Mouse (Mus musculus): Measurements from ENCODE around the gene Tyrobp. TPM values are rescaled to one million over a fixed set of nuclear protein-coding genes. Genes with fewer than 3 reads are reported as not detected.

Tyrobp gene
- 10 to 100 TPM; 20.8 to 20.9 TPM for total RNA-seq (2021)

GRCm38 (mm10) chr7:30413596-30413995 lies at the start of gene Tyrobp:
TSS of gene Tyrobp (plus strand) at chr7:30413760.
- DNase-seq (ENCODE audit: extremely low spot score in 1 of 2, low spot score in 2 of 2) = no peak
- intact Hi-C loops (cut with DNase I) = no loop called here

- no peak for DNase-seq (ENCODE audit: extremely low spot score in 1 of 2, low spot score in 2 of 2)
- intact Hi-C loops (cut with DNase I) = no loop called here
These were observed 46.1 kb upstream of the Tyrobp start for GRCm38 (mm10) chr7:30367466-30367865.

GRCm38 (mm10) chr7:30373501-30373962 lies 40.0 kb upstream of the Tyrobp start:
- intact Hi-C loops (cut with DNase I) = loop anchor here (2.0 kb wide), 1 partner anchor 59 kb away; no protein-coding TSS in a partner anchor
- DNase-seq (ENCODE audit: extremely low spot score in 1 of 2, low spot score in 2 of 2) = peak; percentile 93 to 96

GRCm38 (mm10) chr7:30380061-30380460 lies 33.5 kb upstream of the Tyrobp start:
- intact Hi-C loops (cut with DNase I) = no loop called here
- DNase-seq (ENCODE audit: extremely low spot score in 1 of 2, low spot score in 2 of 2) = no peak

- intact Hi-C loops (cut with DNase I) = no loop called here
- no peak for DNase-seq (ENCODE audit: extremely low spot score in 1 of 2, low spot score in 2 of 2)
These were observed 29.5 kb upstream of the Tyrobp start for GRCm38 (mm10) chr7:30384106-30384505.

GRCm38 (mm10) chr7:30392746-30393520 lies 20.6 kb upstream of the Tyrobp start:
- DNase-seq (ENCODE audit: extremely low spot score in 1 of 2, low spot score in 2 of 2) = no peak
- intact Hi-C loops (cut with DNase I) = no loop called here

GRCm38 (mm10) chr7:30393631-30394030 lies 19.9 kb upstream of the Tyrobp start:
- no peak for DNase-seq (ENCODE audit: extremely low spot score in 1 of 2, low spot score in 2 of 2)
- intact Hi-C loops (cut with DNase I) = no loop called here

GRCm38 (mm10) chr7:30394379-30394778 lies 19.2 kb upstream of the Tyrobp start:
- intact Hi-C loops (cut with DNase I) = no loop called here
- peak; percentile 29 to 40 for DNase-seq (ENCODE audit: extremely low spot score in 1 of 2, low spot score in 2 of 2)

GRCm38 (mm10) chr7:30394871-30395270 lies 18.7 kb upstream of the Tyrobp start:
- DNase-seq (ENCODE audit: extremely low spot score in 1 of 2, low spot score in 2 of 2) = no peak
- intact Hi-C loops (cut with DNase I) = no loop called here

- no peak for DNase-seq (ENCODE audit: extremely low spot score in 1 of 2, low spot score in 2 of 2)
- intact Hi-C loops (cut with DNase I) = no loop called here
These were observed 13.9 kb upstream of the Tyrobp start for GRCm38 (mm10) chr7:30399671-30400070.

GRCm38 (mm10) chr7:30402343-30402742 lies 11.2 kb upstream of the Tyrobp start:
- DNase-seq (ENCODE audit: extremely low spot score in 1 of 2, low spot score in 2 of 2) = no peak
- intact Hi-C loops (cut with DNase I) = no loop called here

GRCm38 (mm10) chr7:30408639-30409038 lies 4.9 kb upstream of the Tyrobp start:
- intact Hi-C loops (cut with DNase I) = no loop called here
- DNase-seq (ENCODE audit: extremely low spot score in 1 of 2, low spot score in 2 of 2) = no peak

GRCm38 (mm10) chr7:30409789-30410188 lies 3.8 kb upstream of the Tyrobp start:
- DNase-seq (ENCODE audit: extremely low spot score in 1 of 2, low spot score in 2 of 2) = no peak

GRCm38 (mm10) chr7:30411023-30411422 lies 2.5 kb upstream of the Tyrobp start:
- DNase-seq (ENCODE audit: extremely low spot score in 1 of 2, low spot score in 2 of 2) = no peak
- intact Hi-C loops (cut with DNase I) = no loop called here

More at GRCm38 (mm10) chr7:30409789-30410188, 3.8 kb upstream of the Tyrobp start:
- intact Hi-C loops (cut with DNase I) = no loop called here

GRCm38 (mm10) chr7:30412735-30413147 lies 819 bp upstream of the Tyrobp start:
- DNase-seq (ENCODE audit: extremely low spot score in 1 of 2, low spot score in 2 of 2) = no peak
- intact Hi-C loops (cut with DNase I) = no loop called here

GRCm38 (mm10) chr7:30417856-30418255 lies 4.3 kb downstream of the Tyrobp start:
- DNase-seq (ENCODE audit: extremely low spot score in 1 of 2, low spot score in 2 of 2) = no peak
- intact Hi-C loops (cut with DNase I) = no loop called here

- intact Hi-C loops (cut with DNase I) = no loop called here
These were observed 6.3 kb downstream of the Tyrobp start, which contains the start of gene Hcst for GRCm38 (mm10) chr7:30419561-30420499. TSS of gene Hcst (minus strand) at chr7:30419854.

GRCm38 (mm10) chr7:30420673-30421072 lies 7.1 kb downstream of the Tyrobp start:
- no peak for DNase-seq (ENCODE audit: extremely low spot score in 1 of 2, low spot score in 2 of 2)
- intact Hi-C loops (cut with DNase I) = no loop called here

More at GRCm38 (mm10) chr7:30419561-30420499, 6.3 kb downstream of the Tyrobp start, which contains the start of gene Hcst:
- DNase-seq (ENCODE audit: extremely low spot score in 1 of 2, low spot score in 2 of 2) = no peak

- intact Hi-C loops (cut with DNase I) = no loop called here
- peak in 1 of 2 experiments; percentile 72 for DNase-seq (ENCODE audit: extremely low spot score in 1 of 2, low spot score in 2 of 2)
These were observed 7.8 kb downstream of the Tyrobp start, which contains the start of gene Nfkbid for GRCm38 (mm10) chr7:30421175-30421889. TSS of gene Nfkbid (plus strand) at chr7:30421732.
